Mouse (Mus musculus) liver, adult 2 months (tissue): ENCODE measurements around the gene 1700006A11Rik. TPM values are rescaled to one million over a fixed set of nuclear protein-coding genes. Genes with fewer than 3 reads are reported as not detected.

ENCODE experiments used
- DNase-seq: peaks from one replicate; pipeline ENCODE4 v3.0.0-alpha.2; 2011; ENCODE audit warnings: low read depth, low spot score; ENCODE audit errors: extremely low read depth
- H3K27ac ChIP-seq: fragments of 200-500 bp; replicated peaks from 2 replicates; pipeline ENCODE4 v1.5.1; 2012; ENCODE audit warnings: low read depth, mild to moderate bottlenecking, control low read depth, inconsistent platforms, low read length; ENCODE audit not compliant: insufficient read depth
- H3K27me3 ChIP-seq: fragments of 200-500 bp; 2 replicates; pipeline ENCODE4 v1.6.1; 2012; ENCODE audit warnings: mild to moderate bottlenecking, moderate library complexity, low read length, inconsistent platforms; ENCODE audit not compliant: control insufficient read depth, insufficient read depth
- H3K36me3 ChIP-seq: fragments of 200-500 bp; 2 replicates; pipeline ENCODE4 v1.6.1; 2012; ENCODE audit warnings: low read length, inconsistent platforms; ENCODE audit not compliant: control insufficient read depth, insufficient read depth
- H3K4me1 ChIP-seq: fragments of 200-500 bp; 2 replicates; pipeline ENCODE4 v1.6.1; 2011; ENCODE audit warnings: low read length; ENCODE audit not compliant: control insufficient read depth, insufficient read depth
- H3K4me3 ChIP-seq: fragments of 200-500 bp; 2 replicates; pipeline ENCODE4 v1.5.1; 2011; ENCODE audit warnings: low read depth, mild to moderate bottlenecking, control low read depth, low read length, moderate library complexity; ENCODE audit not compliant: insufficient read depth
- H3K79me2 ChIP-seq: fragments of 200-500 bp; 2 replicates; pipeline ENCODE4 v1.6.1; 2012; ENCODE audit warnings: inconsistent platforms, mild to moderate bottlenecking, low read length, moderate library complexity; ENCODE audit not compliant: control insufficient read depth, insufficient read depth
- H3K9ac ChIP-seq: fragments of 200-500 bp; 2 replicates; pipeline ENCODE4 v1.6.1; 2012; ENCODE audit warnings: low read depth, mild to moderate bottlenecking, control low read depth, inconsistent platforms, low read length
- CTCF ChIP-seq: fragments of 200-500 bp; IDR thresholded peaks from 2 replicates; pipeline ENCODE4 v1.5.1; 2011; ENCODE audit warnings: low read depth, low read length, control low read depth
- POLR2A ChIP-seq: fragments of 200-500 bp; IDR thresholded peaks from 2 replicates; pipeline ENCODE4 v1.6.1; 2011; ENCODE audit warnings: low read length, control low read depth; ENCODE audit not compliant: insufficient read depth; ENCODE audit errors: extremely low read depth
- WGBS: fragments of 180-500 bp; shearing (Covaris S2); methylation state at CpG from one replicate; pipeline ENCODE4 v1.1.7; 2018; 5-methylcytosine and 5-hydroxymethylcytosine counted together
- polyA plus RNA-seq: library from polyadenylated mRNA; depleted of rRNA; stranded (reverse); fragments of >200 nt; gene quantifications from 2 replicates; pipeline ENCODE4 v1.2.3, GENCODE M21; 2012; rRNA removed
- total RNA-seq: library from RNA; depleted of rRNA; stranded (reverse); fragments of >200 nt; gene quantifications from 2 replicates; pipeline ENCODE4 v1.2.3, GENCODE M21; 2014; rRNA removed

Gene 1700006A11Rik
- total and polyA plus RNA-seq, 2 experiments: not detected

DNA sequence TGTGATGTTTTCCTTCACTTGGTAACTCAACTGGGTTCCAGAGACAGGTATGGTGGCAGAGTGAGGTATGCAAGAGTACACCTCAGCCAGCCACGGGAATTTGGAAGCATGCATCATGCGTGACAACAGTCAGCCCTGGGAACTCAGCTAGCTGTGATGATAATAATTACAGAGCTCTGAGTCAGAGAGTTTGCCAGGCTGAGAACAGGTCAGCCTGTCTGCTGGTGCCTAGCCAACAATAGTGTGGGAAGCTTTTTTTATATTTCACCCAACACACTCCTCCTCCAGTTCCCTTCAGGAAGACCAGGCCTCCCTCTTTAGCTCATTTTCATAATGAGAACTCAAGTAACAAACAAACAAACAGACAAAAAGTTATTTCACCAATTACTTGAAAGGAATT lies 53.8 kb downstream of the 1700006A11Rik start:
- Histone ChIP-seq H3K4me1 (no peaks in the 10 kb centered on the region), H3K27ac (no peak overlapping the region), H3K9ac (no peak overlapping the region), H3K79me2 (no peaks in the 10 kb centered on the region), H3K36me3 (no peaks in the 10 kb centered on the region), H3K4me3 (no peak overlapping the region), H3K27me3 (no peaks in the 10 kb centered on the region)
- WGBS: 83% methylated on average over 2 of the region's 2 CpGs
- no peak for DNase-seq
- TF ChIP-seq CTCF: no peak
- no peak for TF ChIP-seq POLR2A

DNA sequence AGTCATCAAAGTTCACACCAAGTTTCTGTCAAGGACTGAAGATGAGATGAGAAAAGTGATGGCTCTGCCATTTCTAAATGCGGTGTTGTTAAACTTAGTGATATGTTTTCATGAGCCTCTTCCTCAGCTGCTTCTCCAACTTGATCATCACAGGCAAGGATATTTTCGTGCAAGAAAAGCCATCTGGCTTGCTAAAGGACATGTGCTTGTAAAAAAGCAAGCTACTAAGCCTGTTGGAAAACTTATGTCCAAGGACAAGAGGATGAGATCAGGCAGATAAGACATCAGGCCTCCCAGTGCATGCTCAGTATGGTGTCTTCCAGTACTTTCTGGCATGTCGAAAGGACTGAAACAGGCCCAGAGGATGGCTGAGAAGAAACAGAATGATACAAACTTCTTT lies 68.3 kb downstream of the 1700006A11Rik start:
- no peaks in the 10 kb centered on the region for H3K36me3 ChIP-seq
- no peak overlapping the region for H3K4me3 ChIP-seq
- H3K9ac ChIP-seq: no peak overlapping the region
- no peaks in the 10 kb centered on the region for H3K4me1 ChIP-seq
- no peak overlapping the region for H3K27ac ChIP-seq
- 74% methylated on average over 3 of the region's 3 CpGs for WGBS
- no peak for DNase-seq
- no peaks in the 10 kb centered on the region for H3K79me2 ChIP-seq
- TF ChIP-seq CTCF: no peak
- TF ChIP-seq POLR2A: no peak
- no peaks in the 10 kb centered on the region for H3K27me3 ChIP-seq

Other genes starting within 250 kb of the 1700006A11Rik start
- 0.07 TPM in 1 of 2 replicates, not detected in the other for gene Tram1l1, start 105.2 kb downstream of the 1700006A11Rik start, total RNA-seq
- not detected in 2 replicates for gene Tram1l1, start 105.2 kb downstream of the 1700006A11Rik start, polyA plus RNA-seq
- not detected in 2 replicates for gene 1700003H04Rik, start 155.1 kb upstream of the 1700006A11Rik start, total RNA-seq
- gene 1700003H04Rik, start 155.1 kb upstream of the 1700006A11Rik start, polyA plus RNA-seq: not detected in 2 replicates